Mouse (Mus musculus) stomach, embryonic 15.5 days (tissue): ENCODE measurements around the gene Sem1. TPM values are rescaled to one million over a fixed set of nuclear protein-coding genes. Genes with fewer than 3 reads are reported as not detected.
"Not testable (repeated sequence)": the region's sequence is repeated elsewhere in the genome, so short reads cannot be mapped to it uniquely, and the experiment has no call there.

Source experiments
- ATAC-seq: fragments of 200-750 bp; cut with Nextera tagmentation; 2 replicates; pipeline ENCODE4 v1.8.0; 2017; ENCODE audit warnings: low read depth, moderate number of reproducible peaks, moderate TSS enrichment; ENCODE audit not compliant: insufficient read depth, low FRiP score
- H3K27ac ChIP-seq: fragments of 300-500 bp; sonication (generic); 2 replicates; pipeline ENCODE4 v1.5.1; 2015; ENCODE audit warnings: mild to moderate bottlenecking, inconsistent platforms
- H3K27me3 ChIP-seq: fragments of 300-500 bp; sonication (generic); replicated peaks from 2 replicates; pipeline ENCODE4 v1.6.1; 2015; ENCODE audit warnings: inconsistent platforms
- H3K36me3 ChIP-seq: fragments of 300-500 bp; sonication (generic); 2 replicates; pipeline ENCODE4 v1.6.1; 2015; ENCODE audit warnings: inconsistent platforms
- H3K4me1 ChIP-seq: fragments of 300-500 bp; sonication (generic); 2 replicates; pipeline ENCODE4 v1.6.1; 2015; ENCODE audit warnings: inconsistent platforms
- H3K4me2 ChIP-seq: fragments of 300-500 bp; sonication (generic); 2 replicates; pipeline ENCODE4 v1.6.1; 2015; ENCODE audit warnings: mild to moderate bottlenecking, inconsistent platforms
- H3K4me3 ChIP-seq: fragments of 300-500 bp; sonication (generic); replicated peaks from 2 replicates; pipeline ENCODE4 v1.5.1; 2015; ENCODE audit warnings: inconsistent platforms
- H3K9ac ChIP-seq: fragments of 300-500 bp; sonication (generic); 2 replicates; pipeline ENCODE4 v1.6.1; 2015; ENCODE audit warnings: inconsistent platforms
- H3K9me3 ChIP-seq: fragments of 300-500 bp; sonication (generic); 2 replicates; pipeline ENCODE4 v1.6.1; 2016; ENCODE audit warnings: inconsistent platforms
- WGBS: fragments of 180-500 bp; shearing (Covaris S2); methylation state at CpG from one replicate; pipeline ENCODE4 v1.1.7; 2015; 5-methylcytosine and 5-hydroxymethylcytosine counted together
- polyA plus RNA-seq: library from polyadenylated mRNA; unstranded; fragments of >200 nt; fragmentation: Nextera tagmentation; extraction: Ambion mirVana; gene quantifications from 2 replicates; pipeline ENCODE4 v1.2.1, GENCODE M21; 2015

The Sem1 gene
- polyA plus RNA-seq, 1 experiment from 2014 or later: 260 TPM

DNA sequence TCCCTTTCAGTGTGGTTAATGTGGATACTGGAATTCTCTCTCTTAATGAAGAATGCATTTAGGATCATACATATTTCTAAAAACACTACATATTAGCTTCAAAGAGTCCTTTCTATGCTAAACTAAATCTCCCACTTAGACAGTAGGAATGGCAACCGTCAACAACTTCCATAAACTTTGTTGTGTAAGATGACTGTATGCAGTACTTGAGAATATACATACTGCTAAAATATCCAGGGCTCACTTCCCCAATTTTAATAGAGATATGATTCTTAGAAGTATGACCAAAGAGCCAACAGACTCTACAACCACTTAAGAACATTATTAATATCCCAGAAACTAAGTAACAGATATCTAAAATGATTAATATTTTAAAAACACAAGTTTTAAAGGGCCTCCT is 20.8 kb downstream of the Sem1 start:
- ATAC-seq: no peak
- no peaks in the 10 kb centered on the region for H3K9me3 ChIP-seq
- H3K4me2 ChIP-seq: no peak overlapping the region
- no peak overlapping the region for H3K27ac ChIP-seq
- H3K9ac ChIP-seq: no peak overlapping the region
- H3K36me3 ChIP-seq: peaks cover 13% of the 10 kb centered on the region
- 94% methylated on average over 1 of the region's 1 CpGs for WGBS
- no peak overlapping the region for H3K4me3 ChIP-seq
- H3K4me1 ChIP-seq: no peaks in the 10 kb centered on the region
- H3K27me3 ChIP-seq: no peaks in the 10 kb centered on the region

DNA sequence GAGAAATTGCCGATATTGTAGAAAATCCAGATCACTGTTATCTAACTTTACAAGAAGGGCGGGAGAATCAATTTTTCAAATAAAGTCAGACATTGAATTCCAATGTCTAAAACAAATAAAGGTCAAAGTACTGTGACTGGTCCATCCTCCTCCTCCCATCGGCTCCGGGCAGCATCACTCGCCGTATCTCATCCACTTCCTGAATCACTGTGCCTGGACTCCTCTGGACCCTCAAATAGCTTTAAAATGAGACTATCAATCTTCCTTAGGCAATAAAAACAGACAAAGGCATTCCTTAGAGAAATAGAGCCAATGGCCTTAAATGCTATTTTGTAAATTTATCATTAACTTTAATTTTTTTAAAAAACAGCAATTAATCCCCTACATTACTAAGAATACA is 26.5 kb downstream of the Sem1 start:
- whole genome bisulfite sequencing: 55% methylated on average over 6 of the region's 6 CpGs
- H3K9ac ChIP-seq: no peak overlapping the region
- H3K27me3 ChIP-seq: no peaks in the 10 kb centered on the region
- no peaks in the 10 kb centered on the region for H3K9me3 ChIP-seq
- H3K36me3 ChIP-seq: peaks cover 13% of the 10 kb centered on the region
- H3K4me2 ChIP-seq: no peak overlapping the region
- no peak overlapping the region for H3K27ac ChIP-seq
- ATAC-seq: no peak
- no peaks in the 10 kb centered on the region for H3K4me1 ChIP-seq
- H3K4me3 ChIP-seq: no peak overlapping the region

DNA sequence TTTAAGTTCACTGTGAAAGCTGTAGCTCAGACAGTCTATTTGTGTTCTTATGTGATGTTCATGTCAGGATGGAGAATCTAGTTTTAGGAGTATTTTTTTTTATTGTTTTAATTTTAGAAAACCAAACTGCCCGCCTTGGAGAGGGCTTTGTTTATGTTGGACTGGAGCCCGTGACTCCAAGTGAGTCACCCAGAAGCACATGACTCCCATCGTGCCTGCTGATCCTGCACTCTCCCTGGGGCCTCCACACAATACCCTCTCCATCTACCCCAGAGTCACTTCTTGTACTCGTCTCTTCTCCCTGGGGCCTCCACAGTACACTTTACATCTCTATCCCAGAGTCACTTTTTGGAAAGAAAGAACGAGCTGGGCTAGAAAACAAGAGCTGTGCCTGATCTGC is 30.5 kb downstream of the Sem1 start:
- Histone ChIP-seq H3K9ac (no peak overlapping the region), H3K9me3 (no peaks in the 10 kb centered on the region), H3K27ac (no peak overlapping the region), H3K4me3 (no peak overlapping the region), H3K4me2 (no peak overlapping the region), H3K4me1 (no peaks in the 10 kb centered on the region), H3K36me3 (no peaks in the 10 kb centered on the region), H3K27me3 (no peaks in the 10 kb centered on the region)
- no peak for ATAC-seq
- 35% methylated on average over 5 of the region's 5 CpGs for WGBS

DNA sequence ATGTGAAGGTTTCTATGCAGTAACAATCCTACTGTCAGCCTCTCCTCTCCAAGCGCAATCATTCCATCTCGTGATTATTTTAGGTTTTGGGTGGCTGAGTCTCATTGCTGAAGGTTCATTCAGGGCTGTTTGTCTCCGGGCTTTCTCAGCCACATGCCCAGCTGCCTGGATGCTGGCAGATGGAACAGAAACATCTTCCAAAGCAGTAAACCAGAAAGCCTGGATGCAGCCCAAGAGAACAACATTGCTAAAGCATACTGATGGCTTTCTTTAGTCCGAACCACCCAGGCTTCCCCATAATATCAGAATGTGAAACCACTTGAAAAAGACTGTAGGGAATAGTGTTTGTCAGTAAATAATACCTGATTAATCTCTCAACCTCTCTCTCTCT is 34.2 kb downstream of the Sem1 start:
- Histone ChIP-seq H3K4me3 (no peak overlapping the region), H3K36me3 (no peaks in the 10 kb centered on the region), H3K4me2 (no peak overlapping the region), H3K9ac (no peak overlapping the region), H3K9me3 (no peaks in the 10 kb centered on the region), H3K4me1 (no peaks in the 10 kb centered on the region), H3K27ac (no peak overlapping the region), H3K27me3 (no peaks in the 10 kb centered on the region)
- WGBS: 78% methylated on average over 4 of the region's 4 CpGs
- ATAC-seq: no peak

DNA sequence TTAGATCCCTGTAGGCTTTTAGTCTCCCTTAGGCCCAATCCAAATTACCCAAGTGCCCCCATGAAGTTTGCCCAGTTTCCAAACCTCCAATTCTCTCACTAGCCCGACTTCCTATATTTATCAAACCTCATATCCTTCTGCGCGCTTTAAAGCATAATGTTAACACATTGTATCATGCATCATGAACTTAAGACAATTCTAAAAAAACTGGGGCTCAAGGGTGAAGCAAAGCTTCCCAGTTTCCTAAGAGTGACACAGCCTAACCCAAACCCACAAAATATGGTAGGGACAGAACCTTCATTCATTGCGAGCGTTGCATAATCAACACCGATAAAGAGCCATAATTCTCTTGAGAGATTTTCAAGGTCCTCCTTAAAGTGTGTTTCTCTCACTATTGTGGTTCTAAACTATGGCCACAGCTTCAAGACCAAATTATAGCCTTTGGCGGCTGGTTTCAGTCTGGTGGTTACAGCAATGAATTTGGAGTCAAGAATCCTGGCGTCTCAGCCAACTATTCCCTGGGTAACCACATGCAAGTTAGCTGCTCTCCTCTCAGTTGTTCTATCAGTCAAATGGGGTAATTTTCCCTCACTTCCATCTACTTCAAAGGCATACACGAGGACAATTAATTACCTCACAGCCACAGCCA is 34.7 kb downstream of the Sem1 start:
- H3K27ac ChIP-seq: no peak overlapping the region
- no peaks in the 10 kb centered on the region for H3K27me3 ChIP-seq
- no peak overlapping the region for H3K4me2 ChIP-seq
- H3K4me1 ChIP-seq: no peaks in the 10 kb centered on the region
- ATAC-seq: no peak
- 86% methylated on average over 9 of the region's 9 CpGs for WGBS
- no peaks in the 10 kb centered on the region for H3K36me3 ChIP-seq
- H3K4me3 ChIP-seq: no peak overlapping the region
- no peak overlapping the region for H3K9ac ChIP-seq
- H3K9me3 ChIP-seq: no peaks in the 10 kb centered on the region

DNA sequence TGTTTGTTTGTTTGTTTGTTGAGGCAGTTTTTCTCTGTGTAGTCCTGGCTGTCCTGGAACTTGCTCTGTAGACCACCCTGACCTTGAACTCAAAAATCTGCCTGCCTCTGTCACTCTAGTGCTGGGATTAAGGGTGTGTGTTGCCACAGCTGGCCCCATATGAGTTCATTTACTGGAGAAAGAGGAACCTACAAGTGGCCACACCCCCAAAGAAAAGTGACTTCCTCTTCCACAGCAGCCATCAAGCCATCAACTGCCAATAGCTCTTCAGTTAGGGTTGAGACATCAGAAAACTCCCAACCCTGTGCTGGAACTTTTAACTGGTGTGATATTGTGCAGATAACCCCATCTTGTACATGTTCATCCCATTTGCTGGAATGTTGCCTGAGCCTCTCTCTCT is 36.3 kb downstream of the Sem1 start:
- ATAC-seq: no peak
- H3K36me3 ChIP-seq: no peaks in the 10 kb centered on the region
- no peak overlapping the region for H3K27ac ChIP-seq
- H3K27me3 ChIP-seq: no peaks in the 10 kb centered on the region
- H3K4me2 ChIP-seq: no peak overlapping the region
- H3K4me1 ChIP-seq: no peaks in the 10 kb centered on the region
- H3K9me3 ChIP-seq: no peaks in the 10 kb centered on the region
- H3K4me3 ChIP-seq: no peak overlapping the region
- H3K9ac ChIP-seq: no peak overlapping the region

DNA sequence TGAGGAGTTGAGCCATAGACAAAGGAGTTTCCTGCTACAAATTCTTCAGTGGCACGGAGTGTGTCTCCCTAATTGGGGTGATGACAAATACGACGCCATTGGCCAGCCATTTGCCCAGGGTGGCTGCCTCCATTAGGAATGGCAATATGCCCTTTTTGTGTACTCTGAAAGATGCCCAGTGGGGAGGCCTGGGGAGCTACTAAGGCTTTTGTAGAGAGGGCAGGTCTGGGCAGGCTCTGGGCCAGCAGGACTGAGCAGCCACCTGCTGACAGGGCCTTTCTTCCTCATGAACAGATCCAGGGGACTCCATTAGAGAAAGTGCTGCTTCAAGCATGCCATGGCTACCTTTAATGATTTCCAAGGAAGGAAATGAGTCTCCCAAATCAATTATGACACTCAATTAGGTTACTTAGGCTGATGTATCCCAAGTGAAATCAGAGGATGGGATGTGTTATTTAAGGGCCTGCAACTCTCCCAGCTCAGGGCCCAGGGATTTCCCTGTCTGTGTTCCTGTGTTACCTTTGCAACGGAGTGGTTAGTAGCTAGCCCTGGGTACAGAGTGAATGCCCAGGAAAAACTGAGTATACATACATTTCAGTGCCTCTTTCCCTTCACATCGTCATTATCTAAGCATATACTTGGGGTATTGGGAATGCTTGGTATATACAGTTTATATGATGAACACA is 41.5 kb downstream of the Sem1 start:
- Histone ChIP-seq H3K4me3 (no peak overlapping the region), H3K27ac (no peak overlapping the region), H3K9me3 (no peaks in the 10 kb centered on the region), H3K4me2 (no peak overlapping the region), H3K9ac (no peak overlapping the region), H3K36me3 (no peaks in the 10 kb centered on the region), H3K4me1 (no peaks in the 10 kb centered on the region), H3K27me3 (no peaks in the 10 kb centered on the region)
- 54% methylated on average over 5 of the region's 5 CpGs for WGBS
- no peak for ATAC-seq

DNA sequence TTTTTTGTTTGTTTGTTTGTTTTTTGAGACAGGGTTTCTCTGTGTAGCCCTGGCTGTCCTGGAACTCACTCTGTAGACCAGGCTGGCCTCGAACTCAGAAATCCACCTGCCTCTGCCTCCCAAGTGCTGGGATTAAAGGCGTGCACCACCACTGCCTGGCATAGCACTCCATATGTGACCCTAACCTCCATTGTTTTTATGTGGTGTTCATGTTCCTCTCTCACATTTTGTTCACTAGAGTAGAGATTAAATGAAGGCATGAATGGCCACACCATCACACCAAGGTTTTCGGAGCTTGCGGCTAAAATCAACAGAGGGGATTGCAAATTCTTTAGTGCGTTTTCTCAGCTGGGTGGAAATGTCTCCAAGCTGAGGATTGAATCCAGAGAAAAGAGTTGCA is 42.1 kb downstream of the Sem1 start:
- H3K9me3 ChIP-seq, H3K36me3 ChIP-seq, H3K4me3 ChIP-seq, H3K4me2 ChIP-seq, H3K27ac ChIP-seq, H3K4me1 ChIP-seq, ATAC-seq, H3K27me3 ChIP-seq, H3K9ac ChIP-seq: not testable (repeated sequence)
- 92% methylated on average over 5 of the region's 5 CpGs for WGBS
